Mouse (Mus musculus): Measurements from ENCODE around the gene Dap. TPM values are rescaled to one million over a fixed set of nuclear protein-coding genes. Genes with fewer than 3 reads are reported as not detected.

The Dap gene
- total RNA-seq (2017): 44.3 and 45.6 TPM in 2 replicates

DNA sequence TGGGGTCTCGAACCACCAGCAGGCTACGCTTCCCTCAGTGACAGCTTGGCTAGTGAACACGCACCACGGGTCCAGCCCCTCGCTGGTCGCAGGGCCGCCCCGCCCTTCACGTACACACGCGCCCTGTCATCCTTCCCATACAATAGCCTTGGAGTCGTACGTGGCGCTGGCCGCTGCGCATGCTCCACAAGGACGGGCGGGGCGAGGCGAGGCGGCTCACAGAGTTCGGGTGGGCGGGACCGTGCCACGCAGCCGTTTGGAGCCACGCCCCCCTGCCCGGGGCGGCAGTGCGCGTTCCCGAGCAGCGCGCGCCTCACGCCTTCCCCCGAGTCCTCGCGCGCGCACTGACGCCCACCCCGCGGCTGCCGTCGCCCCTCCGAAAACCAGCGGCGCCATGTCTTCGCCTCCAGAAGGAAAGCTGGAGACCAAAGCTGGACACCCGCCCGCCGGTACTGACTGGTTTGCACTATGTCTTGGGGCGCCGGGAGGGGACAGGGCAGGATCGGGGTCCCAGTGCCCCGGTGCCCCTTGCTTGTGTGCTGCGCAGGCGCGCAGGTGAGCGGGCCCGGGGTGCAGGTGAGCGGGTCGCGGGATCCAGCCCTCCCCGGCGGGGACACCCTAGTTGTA, at the start of gene Dap:
TSS of gene Dap (plus strand) at position 180 of the 627 bp plus-strand sequence.
- peak; percentile 91 for ATAC-seq (ENCODE audit: extremely low read depth, insufficient number of reproducible peaks, low FRiP score, poor library complexity, severe bottlenecking)

DNA sequence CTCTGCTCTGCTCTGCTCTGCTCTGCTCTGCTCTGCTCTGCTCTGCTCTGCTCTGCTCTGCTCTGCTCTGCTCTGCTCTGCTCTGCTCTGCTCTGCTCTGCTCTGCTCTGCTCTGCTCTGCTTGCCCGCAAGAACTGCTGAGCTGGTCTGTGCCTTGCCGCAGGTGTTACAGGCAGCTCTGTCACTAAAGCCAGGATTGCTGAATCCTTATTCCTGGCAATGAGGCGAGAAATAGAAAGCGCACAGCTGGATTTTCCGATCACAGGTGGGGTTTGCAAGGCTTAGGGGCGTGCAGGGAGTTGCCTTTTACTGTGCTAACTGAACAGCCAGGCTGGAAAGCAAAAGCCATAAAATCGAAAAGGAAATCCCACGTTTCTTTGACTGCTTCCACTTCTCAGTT, 47.5 kb upstream of the Dap start:
- no peak for ATAC-seq (ENCODE audit: extremely low read depth, insufficient number of reproducible peaks, low FRiP score, poor library complexity, severe bottlenecking)

DNA sequence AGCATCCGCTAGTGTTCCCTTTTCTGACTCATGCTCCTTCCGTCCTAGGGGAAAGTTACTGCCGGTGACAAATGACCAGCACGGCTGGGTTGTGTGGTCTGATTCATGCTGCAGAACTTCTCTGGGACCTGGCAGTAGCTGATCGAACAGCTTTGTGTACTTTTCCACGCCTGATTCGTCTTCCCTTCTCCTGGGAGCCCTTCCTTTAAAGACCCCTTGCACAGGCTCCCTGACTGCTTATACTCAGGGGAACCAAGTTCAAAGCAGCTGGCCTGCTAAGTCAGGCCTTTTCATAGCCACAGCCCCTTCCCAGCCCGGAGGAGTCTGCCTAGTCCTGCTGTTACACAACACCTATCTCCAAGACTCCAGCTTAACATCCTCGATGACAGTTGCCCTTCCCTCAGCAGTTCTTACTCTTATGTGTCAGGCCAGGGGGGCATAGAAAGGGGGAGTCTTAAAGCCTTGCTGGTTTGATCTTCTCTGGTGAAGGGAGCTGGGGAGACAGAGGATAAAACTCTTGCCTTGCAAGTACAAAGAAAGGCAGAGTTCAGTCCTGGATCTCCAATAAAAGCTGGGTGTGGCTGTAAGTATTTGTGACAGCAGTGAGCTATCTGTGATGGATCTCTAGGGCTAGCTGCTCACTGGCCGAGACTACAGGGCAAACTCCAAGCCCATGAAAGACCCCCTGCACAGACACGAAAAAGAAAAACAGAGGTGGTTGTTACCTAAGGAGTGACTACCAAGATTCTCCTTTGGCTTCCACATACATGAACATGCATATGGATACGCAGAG, 39.3 kb upstream of the Dap start:
- no peak for ATAC-seq (ENCODE audit: extremely low read depth, insufficient number of reproducible peaks, low FRiP score, poor library complexity, severe bottlenecking)

DNA sequence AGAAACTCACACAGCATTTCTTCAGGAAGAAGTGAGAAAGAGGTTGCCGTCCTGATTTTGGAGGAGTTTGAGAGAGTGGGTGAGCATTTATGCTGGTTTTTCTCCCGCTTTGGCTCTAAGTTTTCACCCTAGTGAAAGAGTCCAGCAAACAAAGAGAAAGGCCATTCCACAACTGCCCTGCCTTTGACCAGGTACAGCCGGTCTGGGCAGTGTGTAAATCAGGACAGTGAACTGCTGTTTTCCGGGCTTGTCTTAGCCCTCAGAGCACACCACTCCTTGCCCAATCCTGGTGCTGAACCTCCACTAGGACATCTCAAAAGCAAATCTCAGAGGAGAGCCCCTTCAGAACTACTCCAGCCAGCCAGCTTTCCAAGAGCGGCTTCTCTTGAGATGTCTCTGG, 38.6 kb upstream of the Dap start:
- no peak for ATAC-seq (ENCODE audit: extremely low read depth, insufficient number of reproducible peaks, low FRiP score, poor library complexity, severe bottlenecking)

DNA sequence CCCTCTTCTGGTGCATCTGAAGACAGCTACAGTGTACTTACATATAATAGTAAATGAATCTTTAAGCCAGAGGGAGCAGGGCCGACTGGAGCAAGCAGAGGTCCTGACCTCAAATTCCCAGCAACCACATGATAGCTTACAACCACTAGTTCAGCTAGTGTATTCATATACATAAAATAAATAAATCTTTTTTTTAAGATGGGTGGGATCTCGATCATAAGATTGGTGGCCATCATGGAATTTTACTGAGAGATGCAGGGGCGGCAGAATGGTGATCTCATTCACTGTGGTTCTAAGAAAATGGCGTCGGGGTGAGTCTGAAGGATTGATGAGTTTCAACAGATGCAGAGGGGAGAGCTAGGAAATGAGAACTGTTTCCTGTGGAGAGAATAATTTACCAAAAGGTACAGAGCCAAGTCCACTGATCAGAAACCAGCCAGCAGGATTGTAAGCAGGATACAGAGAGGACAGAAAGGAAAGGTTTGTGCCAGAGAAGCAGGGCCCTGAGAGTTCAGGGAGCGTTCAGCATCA, 37.7 kb upstream of the Dap start:
- no peak for ATAC-seq (ENCODE audit: extremely low read depth, insufficient number of reproducible peaks, low FRiP score, poor library complexity, severe bottlenecking)

DNA sequence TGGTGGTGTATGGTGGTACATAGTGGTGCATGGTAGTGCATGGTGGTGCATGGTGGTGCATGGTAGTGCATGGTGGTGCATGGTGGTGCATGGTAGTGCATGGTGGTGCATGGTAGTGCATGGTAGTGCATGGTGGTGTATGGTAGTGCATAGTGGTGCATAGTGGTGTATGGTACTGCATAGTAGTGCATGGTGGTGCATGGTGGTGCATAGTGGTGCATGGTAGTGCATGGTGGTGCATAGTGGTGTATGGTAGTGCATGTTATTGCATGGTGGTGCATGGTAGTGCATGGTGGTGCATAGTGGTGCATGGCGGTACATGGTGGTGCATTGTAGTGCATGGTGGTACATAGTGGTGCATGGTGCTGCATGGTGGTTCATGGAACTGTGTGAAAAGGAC, 31.6 kb upstream of the Dap start:
- no peak for ATAC-seq (ENCODE audit: extremely low read depth, insufficient number of reproducible peaks, low FRiP score, poor library complexity, severe bottlenecking)

DNA sequence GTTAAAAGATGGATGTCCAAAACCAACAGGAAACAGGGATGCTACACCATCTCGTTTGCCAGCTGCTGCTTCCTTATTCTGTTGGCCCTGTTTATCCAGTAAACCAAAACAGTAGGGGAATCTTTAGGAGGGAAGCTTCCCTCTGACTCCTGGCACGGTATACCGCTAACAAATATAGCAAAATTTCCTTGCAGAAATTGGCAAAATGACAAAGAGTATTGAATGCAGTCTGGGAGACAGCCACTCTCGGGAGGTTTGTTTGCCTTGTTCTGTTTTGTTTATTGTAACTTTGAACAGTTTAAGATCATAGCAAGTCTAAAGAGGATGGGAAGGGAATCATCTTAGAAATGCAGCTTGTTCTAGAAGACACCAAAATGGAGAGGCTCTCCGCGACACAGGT, 28.3 kb upstream of the Dap start:
- no peak for ATAC-seq (ENCODE audit: extremely low read depth, insufficient number of reproducible peaks, low FRiP score, poor library complexity, severe bottlenecking)

DNA sequence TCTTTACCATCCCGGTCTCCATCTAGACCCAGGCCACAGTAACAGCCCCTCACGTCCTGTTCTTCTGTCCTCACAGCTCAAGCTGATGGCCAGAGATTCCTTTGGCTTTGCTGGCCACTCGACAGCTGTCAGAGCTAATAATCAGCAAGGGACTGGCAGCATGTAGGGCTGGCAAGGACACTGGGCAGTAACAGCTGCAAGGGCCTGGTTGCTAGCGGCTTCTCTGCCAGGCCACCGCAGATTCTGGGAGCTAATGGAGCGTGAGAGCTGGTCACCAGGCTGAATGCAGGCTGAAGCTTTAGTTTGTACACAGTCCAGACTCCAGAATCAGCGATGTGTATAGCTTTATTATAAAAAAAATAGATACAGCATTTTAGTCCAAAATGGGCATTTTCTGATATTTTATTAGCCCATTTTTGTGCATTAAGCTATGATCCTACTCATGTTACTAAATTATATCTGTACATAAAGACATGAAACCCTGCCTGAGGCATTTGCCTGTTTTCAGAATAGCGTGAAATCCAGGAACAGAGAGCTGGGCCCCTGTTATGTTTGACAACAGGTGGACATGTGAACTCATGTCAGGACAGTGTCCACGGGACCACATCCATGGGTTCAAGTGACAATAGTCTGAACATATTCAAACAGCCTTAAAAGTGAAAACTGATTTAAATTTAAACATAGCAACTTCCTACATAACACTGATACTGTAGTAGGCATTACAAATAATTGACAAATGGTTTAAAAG, 16.6 kb upstream of the Dap start:
- ATAC-seq (ENCODE audit: extremely low read depth, insufficient number of reproducible peaks, low FRiP score, poor library complexity, severe bottlenecking): no peak

DNA sequence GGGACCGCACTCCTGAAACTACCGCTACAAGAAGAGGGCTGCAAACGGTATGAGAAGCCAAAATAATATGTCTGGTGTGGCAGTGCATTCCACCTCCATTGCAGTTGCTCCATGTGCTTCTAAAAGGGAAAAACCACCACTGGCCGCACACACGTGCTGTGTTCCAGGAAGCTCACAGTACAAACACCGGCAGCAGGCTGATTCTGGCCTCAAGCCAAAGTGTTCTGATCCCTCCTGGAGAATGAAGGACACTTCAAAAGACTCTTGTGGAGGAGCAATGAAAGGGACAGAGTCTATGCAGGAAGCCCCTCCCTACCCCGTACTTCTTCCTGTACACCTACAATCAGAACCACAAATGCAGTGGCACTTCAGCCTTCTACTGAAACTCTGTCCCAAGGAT, 12.2 kb upstream of the Dap start:
- ATAC-seq (ENCODE audit: extremely low read depth, insufficient number of reproducible peaks, low FRiP score, poor library complexity, severe bottlenecking): no peak

DNA sequence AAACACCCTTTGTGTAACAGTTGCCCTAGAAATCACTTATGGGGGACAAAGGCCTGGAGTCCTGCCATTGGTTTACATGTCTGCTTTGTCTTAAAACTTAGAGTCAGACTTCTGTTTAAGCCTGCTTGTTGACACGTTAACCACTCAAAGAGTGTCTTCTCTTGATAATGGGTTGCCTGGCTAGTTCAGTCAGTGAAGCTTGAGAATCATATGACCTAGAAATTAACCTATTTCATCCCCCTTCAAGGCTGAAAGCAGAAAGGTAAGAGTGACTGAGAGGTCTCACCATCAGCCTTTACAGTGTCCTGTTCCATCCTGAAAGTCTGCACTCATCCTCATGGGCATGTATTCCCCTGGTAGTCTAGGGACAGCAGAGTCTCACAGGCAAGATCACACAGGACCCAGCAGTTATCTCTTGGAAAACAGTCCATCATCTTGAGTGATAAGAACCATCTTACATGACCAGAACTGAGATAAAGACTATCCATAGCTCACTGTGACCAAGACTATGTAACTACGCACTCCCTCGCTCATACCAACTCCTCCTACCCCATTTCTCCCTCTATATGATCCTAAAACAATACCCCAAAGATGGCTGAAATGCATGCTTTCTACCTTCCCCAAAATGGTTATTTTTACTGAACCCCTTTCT, 10.4 kb upstream of the Dap start:
- ATAC-seq (ENCODE audit: extremely low read depth, insufficient number of reproducible peaks, low FRiP score, poor library complexity, severe bottlenecking): no peak

DNA sequence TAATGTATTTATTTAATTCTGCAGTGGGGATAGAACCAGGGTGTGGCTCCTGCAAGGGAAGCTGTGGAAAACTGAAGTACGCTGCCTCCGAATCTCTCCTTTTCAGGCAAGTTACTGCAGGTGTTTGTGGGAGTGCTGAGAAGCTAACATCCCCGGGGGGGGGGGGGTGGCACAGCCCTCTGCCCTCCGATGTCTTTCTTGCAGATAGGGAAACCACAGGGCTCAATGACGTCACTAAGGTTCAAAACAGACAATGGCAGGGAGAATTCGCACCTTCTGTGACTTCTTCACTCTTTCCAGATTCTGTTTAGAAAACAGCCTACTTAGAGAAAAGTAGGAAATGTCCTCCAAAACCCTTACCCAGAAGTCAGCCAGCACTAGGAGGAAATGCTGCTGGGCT, 1.9 kb upstream of the Dap start:
- ATAC-seq (ENCODE audit: extremely low read depth, insufficient number of reproducible peaks, low FRiP score, poor library complexity, severe bottlenecking): no peak

DNA sequence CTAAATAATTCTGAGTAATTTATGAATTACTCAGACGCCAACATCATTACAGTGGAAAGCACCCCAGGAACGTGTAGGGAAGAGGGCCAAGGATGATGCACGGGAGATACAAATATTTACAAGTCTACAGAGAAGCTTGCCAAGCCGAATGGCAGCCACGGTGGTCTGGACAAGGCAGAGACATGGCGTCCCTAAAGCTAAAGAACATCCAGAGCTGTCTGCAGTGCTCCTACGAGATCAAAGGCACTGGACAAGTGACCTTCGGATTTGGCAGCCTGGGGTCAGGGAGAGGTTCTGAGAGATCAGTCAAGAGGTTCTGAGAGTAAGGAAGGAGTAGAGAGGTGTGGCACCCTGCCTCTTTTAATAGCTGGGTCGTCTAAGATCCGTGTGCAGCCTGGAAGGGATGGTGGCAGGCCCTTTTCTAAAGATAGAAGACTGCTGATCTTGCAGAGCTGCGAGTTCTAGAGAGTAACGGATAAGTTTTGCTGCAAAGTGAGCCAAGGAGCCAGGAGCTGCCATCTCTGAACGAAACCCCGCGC, 449 bp upstream of the Dap start:
- no peak for ATAC-seq (ENCODE audit: extremely low read depth, insufficient number of reproducible peaks, low FRiP score, poor library complexity, severe bottlenecking)

DNA sequence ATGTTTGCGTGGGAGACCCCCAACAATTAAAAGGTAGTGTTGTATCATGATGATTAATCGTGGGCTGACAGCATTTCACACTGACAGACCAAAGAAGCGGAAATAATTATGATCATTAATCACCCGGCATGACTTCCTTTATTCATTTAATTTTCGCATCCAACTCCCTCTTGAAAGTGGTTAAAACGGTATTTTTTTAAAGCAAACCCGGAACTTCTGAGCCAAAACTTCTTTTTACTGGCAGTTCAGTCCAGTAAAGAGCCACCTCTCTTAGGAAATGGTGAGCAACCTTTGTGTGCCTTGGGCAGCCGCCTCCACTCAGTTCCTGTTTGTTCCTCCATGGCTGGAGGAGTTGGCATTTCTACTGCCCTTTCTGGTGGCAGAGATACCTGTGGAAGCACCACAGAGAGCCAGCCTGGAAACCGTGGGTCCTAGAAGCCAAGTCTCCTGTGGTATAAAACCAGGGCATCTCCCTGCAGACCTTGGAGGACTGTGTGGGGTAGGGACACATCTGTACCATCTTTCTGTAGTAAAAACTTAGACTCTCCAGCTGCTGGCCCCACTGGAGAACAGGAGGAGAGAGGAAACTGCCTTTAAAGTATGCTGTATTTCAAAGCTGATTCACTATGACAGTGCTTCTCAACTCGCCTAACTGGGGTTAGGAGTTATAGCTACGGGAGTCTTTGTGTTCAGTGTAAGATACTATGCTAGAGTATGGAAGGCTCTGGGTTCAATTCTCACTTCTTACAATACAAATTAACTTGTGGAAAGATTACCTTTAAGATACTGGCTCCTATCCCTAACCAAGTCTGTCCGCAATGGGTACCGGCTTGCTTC, 910 bp downstream of the Dap start:
- ATAC-seq (ENCODE audit: extremely low read depth, insufficient number of reproducible peaks, low FRiP score, poor library complexity, severe bottlenecking): peak; percentile 14; the same call in 1 of the 2 replicates

DNA sequence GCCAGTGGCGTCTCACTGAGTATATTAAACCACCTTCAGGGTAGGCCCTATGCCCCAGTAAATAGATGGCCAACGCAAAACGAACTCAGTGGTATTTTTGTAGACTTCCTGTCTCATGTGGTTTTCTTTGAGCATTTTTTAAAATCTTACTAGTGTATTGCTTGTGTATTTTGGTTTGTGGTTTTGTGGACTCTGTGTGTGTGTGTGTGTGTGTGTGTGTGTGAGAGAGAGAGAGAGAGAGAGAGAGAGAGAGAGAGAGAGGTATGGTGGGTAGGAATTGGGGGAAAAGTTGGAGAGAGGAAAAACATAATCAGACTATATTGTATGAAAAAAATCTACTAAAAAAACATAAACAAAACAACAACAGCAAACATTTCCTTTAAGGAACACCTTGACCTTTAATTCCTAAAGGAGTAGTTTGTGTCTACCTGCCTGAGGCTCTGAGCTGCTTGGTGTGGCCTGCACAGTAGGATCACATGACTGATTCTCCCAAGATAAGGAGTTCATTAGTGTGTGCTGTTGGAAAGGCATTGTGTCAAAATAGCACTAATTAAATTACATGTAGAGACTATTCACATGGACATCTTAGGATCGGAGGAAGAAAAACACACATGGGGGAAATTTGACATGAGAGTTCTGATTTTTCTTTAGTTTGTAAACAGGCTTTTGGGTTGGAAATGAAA, 1.7 kb downstream of the Dap start:
- ATAC-seq (ENCODE audit: extremely low read depth, insufficient number of reproducible peaks, low FRiP score, poor library complexity, severe bottlenecking): no peak

DNA sequence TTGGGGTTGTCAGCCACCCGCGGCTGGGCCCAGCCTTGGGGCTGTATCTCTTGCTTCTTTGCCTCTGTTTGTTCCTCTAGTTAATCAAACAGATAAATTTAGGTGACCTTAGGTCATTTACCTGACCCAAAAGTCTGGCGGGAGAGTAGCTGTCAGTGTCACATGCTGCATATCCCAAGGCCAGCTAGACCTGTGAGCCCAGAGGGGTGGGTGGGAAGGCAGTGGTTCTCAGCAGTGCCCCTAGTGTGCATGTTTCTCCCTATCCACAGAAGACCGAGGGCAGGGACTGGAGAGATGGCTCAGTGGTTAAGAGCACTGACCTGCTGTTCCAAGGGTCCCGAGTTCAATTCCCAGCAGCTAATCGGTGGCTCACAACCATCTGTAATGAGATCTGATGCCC, 2.4 kb downstream of the Dap start:
- ATAC-seq (ENCODE audit: extremely low read depth, insufficient number of reproducible peaks, low FRiP score, poor library complexity, severe bottlenecking): no peak

DNA sequence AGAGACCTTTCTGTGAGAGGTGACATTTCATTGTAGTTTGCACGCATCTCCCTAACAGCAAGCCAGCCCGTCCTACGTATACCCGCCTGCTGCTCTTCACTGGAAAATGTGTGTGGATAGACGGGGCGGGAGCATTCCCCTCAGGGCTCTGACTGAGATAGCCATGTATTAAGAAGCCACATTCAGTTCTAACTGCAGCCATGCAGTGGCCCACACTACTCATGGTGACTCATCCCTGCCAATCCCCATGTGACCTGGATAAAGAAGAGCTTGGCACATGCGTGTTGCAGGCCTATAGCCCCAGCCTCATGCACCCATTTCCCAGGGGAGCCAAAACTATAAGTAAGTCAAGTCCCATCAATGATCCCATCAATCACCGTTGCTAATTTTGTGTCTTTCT, 3.7 kb downstream of the Dap start:
- no peak for ATAC-seq (ENCODE audit: extremely low read depth, insufficient number of reproducible peaks, low FRiP score, poor library complexity, severe bottlenecking)

DNA sequence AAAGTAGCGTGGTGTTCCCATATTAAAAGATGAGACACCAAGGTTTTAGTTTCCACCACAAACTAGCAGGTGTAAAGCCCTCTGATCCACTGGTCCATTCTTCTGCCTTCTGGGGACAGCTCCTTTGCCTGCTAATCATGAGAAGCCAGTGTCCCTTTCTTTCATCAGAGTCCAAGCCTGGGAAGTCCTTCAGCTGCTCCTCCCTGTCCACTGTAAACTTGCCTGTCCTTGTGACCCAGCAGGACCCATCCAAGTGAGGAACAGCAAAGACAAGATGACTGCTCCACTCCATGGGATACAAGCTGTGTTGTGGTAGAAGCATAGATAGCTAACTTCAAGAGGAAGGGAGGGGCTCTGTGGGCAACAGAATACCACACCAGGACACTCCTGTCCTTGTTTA, 8.9 kb downstream of the Dap start:
- no peak for ATAC-seq (ENCODE audit: extremely low read depth, insufficient number of reproducible peaks, low FRiP score, poor library complexity, severe bottlenecking)
